Mouse (Mus musculus) embryonic fibroblast, embryonic 13.5 days (primary cell): ENCODE measurements around the gene Nags. TPM values are rescaled to one million over a fixed set of nuclear protein-coding genes. Genes with fewer than 3 reads are reported as not detected.
A peak's percentile ranks its signal among the peaks of the same experiment; 100 is the strongest.

Experiments used
- H3K27ac ChIP-seq: 2 replicates; pipeline ENCODE4 v1.5.1; 2012; ENCODE audit warnings: low read length, control low read depth, inconsistent platforms; ENCODE audit not compliant: insufficient read depth
- H3K4me1 ChIP-seq: 2 replicates; pipeline ENCODE4 v1.6.1; 2011; ENCODE audit warnings: low read length; ENCODE audit not compliant: control insufficient read depth, insufficient read depth
- H3K4me3 ChIP-seq: 2 replicates; pipeline ENCODE4 v1.5.1; 2011; ENCODE audit warnings: mild to moderate bottlenecking, control low read depth, low read length; ENCODE audit not compliant: insufficient read depth
- CTCF ChIP-seq: IDR thresholded peaks from 2 replicates; pipeline ENCODE4 v1.5.1; 2011; ENCODE audit warnings: mild to moderate bottlenecking, control low read depth, low read length, moderate library complexity, borderline replicate concordance; ENCODE audit not compliant: insufficient read depth
- POLR2A ChIP-seq: IDR thresholded peaks from 2 replicates; pipeline ENCODE4 v1.6.1; 2011; ENCODE audit warnings: low read depth, mild to moderate bottlenecking, control low read depth, low read length, moderate library complexity
- polyA plus RNA-seq: library from polyadenylated mRNA; stranded (reverse); fragments of >200 nt; gene quantifications from 2 replicates; pipeline ENCODE4 v1.2.4, GENCODE M21; 2011; ENCODE audit warnings: low read depth; ENCODE audit not compliant: missing spikeins, insufficient read length

Nags gene
- polyA plus RNA-seq, 1 experiment: not detected

DNA sequence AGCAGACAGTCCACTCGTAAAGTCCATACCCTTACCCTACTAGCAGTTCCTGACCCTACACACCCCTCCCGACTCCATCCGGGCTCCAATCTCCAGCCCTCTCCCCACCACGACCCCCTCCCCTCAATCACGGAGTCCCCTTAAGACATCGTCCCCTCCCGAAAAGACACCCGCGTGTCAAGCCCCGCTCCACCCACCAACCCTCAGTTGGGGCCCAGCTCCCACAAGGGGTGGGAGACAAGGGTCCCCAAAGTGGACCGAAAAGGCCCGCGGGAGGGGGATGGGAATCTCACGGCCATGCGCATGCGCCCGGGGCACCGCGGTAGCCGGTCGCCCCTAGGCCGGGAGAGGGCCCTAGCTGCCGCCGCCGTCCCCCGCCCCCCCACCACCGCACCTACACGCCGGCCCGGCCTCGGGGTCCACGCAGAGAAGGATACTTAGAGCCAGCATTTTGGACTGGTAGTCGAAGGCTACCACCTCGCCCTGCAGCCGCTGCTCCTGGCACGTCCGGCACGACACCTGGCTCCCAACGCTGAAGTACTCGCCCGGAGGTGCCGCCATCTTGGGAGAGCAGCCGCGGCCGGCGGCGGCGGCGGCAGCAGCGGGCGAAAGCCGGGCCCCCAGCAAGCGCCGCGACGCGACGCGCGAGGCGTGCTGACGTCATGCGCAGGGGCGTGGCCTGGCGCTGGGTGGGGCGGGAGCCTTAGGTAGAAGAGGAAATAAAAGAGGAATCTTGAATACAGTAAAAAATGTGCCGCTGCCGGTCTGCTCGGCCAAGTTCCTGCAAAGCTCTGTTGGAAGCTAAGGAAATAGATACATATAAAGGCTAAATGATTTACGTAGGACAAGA, 39.6 kb downstream of the Nags start, which contains the start of gene Lsm12:
TSS of gene Lsm12 (minus strand) at position 651 of the 850 bp plus-strand sequence.
- H3K4me1 ChIP-seq: 0 out of 2 replicates have a peak, but pooled peaks cover 3% of the 10 kb centered on the region
- peak within 1 kb of the TSS; percentile 96 for H3K4me3 ChIP-seq
- peak within 1 kb of the TSS; percentile 69 for H3K27ac ChIP-seq
- TF ChIP-seq CTCF: no peak
- peak; percentile 73 for TF ChIP-seq POLR2A

DNA sequence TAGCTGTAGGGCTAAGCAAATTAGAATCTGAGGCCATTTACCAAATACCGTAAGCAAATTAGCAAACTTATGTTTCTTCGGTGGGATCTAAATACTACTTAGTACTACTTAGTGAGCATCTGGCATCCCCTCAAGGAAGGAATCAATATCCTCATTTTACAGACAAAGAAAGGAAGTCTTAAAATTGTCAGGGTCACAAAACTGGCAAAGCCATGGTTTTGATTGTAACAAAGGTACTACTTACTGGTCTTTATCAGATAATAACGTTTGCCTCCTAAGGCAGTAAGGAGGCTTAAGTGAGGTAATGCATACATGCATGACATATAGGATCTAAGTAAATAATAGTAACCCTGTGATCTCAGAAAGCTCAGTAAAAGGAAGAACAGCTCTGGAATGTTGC, 40.4 kb downstream of the Nags start:
- TF ChIP-seq POLR2A (no peak), CTCF (no peak)
- Histone ChIP-seq H3K4me1 (peaks cover 3% of the 10 kb centered on the region; the same call in 1 of the 2 replicates), H3K4me3 (no peak overlapping the region), H3K27ac (no peak overlapping the region)

DNA sequence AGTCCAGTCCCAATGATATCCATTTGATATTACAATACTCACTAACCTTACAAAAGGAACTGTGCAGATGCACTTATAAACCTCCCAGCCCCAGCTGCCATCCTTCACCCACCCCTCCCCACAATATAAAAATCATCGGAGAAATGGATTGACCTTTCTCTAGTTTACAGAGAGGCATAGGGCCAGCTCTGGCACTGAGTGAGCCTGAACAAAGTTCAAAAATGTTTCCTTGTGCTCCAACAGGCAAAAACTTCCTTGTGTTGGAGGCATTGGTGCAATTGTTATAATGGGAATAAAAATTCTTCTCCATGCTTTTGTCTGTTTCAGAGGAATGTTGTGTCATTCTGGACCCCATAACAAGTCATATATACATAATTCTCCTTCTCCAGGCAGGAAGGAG, 40.9 kb downstream of the Nags start:
- Histone ChIP-seq H3K4me3 (no peak overlapping the region), H3K4me1 (peaks cover 3% of the 10 kb centered on the region; the same call in 1 of the 2 replicates), H3K27ac (no peak overlapping the region)
- no peak for TF ChIP-seq POLR2A
- no peak for TF ChIP-seq CTCF

DNA sequence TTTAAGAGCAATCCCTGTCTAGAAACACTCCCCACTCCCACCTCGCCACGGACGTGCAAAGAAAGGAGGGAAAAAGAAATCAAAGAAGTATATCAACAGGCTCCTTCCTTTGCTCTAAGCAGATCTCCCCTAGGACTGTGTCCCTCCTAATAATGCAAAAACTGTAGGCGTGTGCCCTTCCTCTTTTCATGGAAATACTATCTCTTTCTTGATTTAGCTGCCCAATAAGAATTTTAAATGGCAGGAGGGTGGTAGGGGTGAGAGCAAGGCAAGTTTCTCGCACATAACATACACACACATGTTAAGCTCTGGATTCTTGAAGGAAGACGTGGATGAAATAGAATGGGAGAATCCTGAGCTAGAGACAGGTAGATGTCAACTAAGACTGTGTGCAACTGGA, 43.7 kb downstream of the Nags start:
- peaks cover 3% of the 10 kb centered on the region; the same call in 1 of the 2 replicates for H3K4me1 ChIP-seq
- 0 out of 2 replicates have a peak overlapping the region, but pooled peaks have one; percentile 30 for H3K27ac ChIP-seq
- TF ChIP-seq POLR2A (no peak), CTCF (no peak)
- H3K4me3 ChIP-seq: peak overlapping the region; percentile 11

DNA sequence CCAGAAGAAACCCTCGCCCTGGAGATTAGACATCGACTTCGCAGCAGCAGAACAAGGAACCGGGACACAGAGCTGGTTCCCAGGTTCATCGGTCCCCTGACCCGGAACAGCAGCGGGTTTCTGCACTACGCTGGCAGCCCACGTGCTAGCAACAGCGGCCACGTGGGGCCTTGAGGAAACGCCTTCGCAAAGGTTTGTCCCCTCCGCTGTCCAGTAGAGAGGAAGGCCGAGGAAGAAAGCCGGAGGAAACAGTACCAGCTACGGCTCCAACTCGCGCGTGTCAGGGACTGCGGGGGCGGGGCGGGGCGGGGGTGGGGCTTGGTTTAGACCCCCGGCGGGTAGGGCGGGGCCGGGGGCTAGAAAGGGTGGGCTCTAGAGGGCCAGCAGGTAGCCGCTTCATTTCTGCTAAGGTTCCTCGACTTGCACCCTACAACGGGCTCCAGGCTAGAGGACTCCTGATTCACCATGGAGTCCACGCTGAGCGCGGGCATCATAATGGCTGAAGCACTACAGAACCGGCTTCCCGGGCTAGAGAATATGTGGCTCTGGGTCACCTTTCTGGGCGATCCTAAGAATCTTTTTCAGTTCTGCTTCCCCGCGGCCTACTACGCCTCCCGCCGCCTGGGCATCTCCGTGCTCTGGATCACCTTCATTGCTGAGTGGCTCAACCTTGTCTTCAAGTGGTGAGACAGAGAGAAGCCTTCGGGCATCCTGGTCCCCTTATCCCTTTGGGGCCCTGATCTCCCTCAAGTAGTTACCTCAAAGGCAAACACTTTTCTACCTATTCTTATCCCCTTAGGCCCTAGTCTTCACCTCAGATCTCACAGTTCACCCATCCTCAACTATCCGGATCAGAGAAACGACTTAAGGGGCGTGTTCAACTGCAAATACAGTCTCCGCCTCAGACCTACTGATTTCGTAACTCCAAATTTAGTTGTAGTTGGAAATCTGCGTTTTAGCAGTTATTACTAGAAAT, 44.4 kb downstream of the Nags start, which contains the start of gene G6pc3:
TSS of gene G6pc3 (plus strand) at position 160 of the 976 bp plus-strand sequence.
- H3K27ac ChIP-seq: peak within 1 kb of the TSS; percentile 73
- peak; percentile 62 for TF ChIP-seq POLR2A
- no peak for TF ChIP-seq CTCF
- peaks cover 3% of the 10 kb centered on the region; the same call in 1 of the 2 replicates for H3K4me1 ChIP-seq
- H3K4me3 ChIP-seq: peak within 1 kb of the TSS; percentile 78

DNA sequence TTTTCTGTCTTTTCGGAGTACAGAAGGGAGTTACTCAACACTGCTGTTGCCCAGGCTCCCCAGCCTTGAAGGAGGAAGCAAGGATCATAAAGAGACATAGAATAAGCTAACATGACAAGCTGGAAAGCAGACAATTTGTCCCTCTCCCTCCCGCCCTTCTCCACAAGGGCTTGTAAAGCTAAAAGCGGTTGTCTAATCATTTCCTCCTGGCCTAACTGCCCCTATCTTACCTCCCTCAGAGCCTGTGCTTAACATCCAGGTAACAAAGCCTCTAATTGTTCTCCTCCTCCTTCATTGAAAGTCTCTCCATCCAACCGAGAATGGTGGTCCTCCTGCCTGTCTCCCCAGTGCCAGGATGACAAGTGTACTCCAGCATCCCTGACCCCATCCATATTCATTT, 45.5 kb downstream of the Nags start:
- H3K4me3 ChIP-seq: peak overlapping the region; percentile 14; the same call in 1 of the 2 replicates
- TF ChIP-seq POLR2A (no peak), CTCF (no peak)
- H3K4me1 ChIP-seq: peaks cover 3% of the 10 kb centered on the region; the same call in 1 of the 2 replicates
- H3K27ac ChIP-seq: 0 out of 2 replicates have a peak overlapping the region, but pooled peaks have one; percentile 73

DNA sequence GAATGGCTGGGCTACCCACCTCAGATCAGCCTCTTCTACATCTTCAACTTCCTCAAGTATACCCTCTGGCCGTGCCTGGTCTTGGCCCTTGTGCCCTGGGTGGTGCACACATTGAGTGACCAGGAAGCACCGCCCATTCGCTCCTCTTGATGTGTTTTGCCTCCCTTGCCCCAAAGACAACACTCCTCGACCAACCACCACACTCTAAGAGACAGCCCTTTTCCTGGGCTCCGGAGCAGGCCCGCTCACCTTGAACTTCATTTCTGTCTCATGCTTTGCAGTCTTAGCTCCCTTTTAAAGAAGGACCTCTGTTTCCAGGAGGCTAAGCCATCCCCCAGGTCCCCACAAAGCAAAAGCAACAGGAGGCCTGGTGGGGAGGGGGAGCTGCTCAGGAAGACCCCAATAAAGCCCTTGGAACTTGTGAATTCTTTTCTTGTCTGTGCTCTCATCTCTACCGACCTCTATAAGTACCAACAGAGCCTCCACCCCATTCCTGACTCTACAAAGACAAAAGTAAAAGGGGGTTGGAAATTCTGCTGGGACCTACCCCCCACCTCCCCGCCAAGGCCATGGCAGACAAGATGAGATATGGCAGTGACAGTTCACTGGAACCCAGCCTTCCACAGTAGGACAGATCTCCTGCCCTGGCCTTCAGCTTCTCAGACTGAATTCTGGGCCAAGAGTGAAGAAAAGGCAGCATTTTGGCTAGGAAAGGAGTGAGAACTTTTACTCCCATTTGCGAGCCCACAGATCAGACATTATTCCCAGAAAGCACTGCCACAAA, 48.5 kb downstream of the Nags start:
- Histone ChIP-seq H3K4me1 (peaks cover 3% of the 10 kb centered on the region; the same call in 1 of the 2 replicates), H3K4me3 (no peak overlapping the region), H3K27ac (no peak overlapping the region)
- no peak for TF ChIP-seq POLR2A
- TF ChIP-seq CTCF: no peak

DNA sequence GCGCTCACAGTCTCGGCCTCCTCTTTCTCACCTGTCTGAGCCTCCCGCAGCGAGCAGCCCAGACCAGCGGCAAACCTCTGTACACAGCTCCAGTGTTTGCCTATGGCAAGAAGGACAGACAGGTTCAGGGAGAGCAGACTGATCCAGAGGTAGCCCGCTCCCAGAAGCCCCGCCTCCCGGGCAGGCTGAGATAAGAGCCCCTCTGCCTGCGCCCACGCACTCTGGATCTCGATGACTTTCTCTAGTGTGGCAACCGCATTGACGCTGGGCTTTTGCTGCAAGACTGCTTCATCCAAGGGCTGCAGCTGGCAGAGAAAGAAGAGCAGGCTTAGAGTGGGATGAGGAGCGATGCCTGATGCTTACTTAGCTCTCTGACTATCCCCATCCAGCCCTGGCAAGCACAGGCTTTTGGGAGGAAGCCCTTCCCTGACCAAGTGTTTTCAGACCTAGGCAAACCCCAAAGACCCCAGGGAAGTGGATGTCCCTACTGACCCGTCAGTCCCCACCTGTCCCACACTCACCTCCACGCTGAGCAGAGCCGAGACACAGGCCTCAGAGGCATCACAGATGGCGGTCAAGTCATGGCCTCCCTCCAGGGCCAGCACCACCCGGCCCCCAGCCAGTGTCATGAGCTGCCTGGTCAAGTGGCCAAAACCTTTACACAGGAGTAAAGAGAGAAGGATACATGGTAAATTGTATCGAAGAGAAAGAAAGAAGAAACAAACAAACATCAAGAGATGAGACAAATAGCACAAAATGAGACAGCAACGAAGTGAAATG, 50.9 kb downstream of the Nags start:
- H3K27ac ChIP-seq: no peak overlapping the region
- TF ChIP-seq CTCF (no peak), POLR2A (no peak)

More for the DNA sequence above, 50.9 kb downstream of the Nags start:
- Histone ChIP-seq H3K4me3 (no peak overlapping the region), H3K4me1 (no peaks in the 10 kb centered on the region)
